Mouse (Mus musculus) forebrain, embryonic 13.5 days (tissue): ENCODE results near the gene Tjap1. TPM values are rescaled to one million over a fixed set of nuclear protein-coding genes. Genes with fewer than 3 reads are reported as not detected.

Experiments
- ATAC-seq: fragments of 200-750 bp; cut with Nextera tagmentation; 2 replicates; pipeline ENCODE4 v1.8.0; 2017
- H3K27ac ChIP-seq: fragments of 300-500 bp; sonication (generic); 2 replicates; pipeline ENCODE4 v1.5.1; 2015; ENCODE audit warnings: inconsistent platforms, mild to moderate bottlenecking, moderate library complexity
- H3K27me3 ChIP-seq: fragments of 300-500 bp; sonication (generic); 2 replicates; pipeline ENCODE4 v1.6.1; 2015; ENCODE audit warnings: mild to moderate bottlenecking, inconsistent platforms
- H3K36me3 ChIP-seq: fragments of 300-500 bp; sonication (generic); 2 replicates; pipeline ENCODE4 v1.6.1; 2015; ENCODE audit warnings: mild to moderate bottlenecking, inconsistent platforms; ENCODE audit not compliant: poor library complexity, severe bottlenecking
- H3K4me1 ChIP-seq: fragments of 300-500 bp; sonication (generic); 2 replicates; pipeline ENCODE4 v1.6.1; 2015; ENCODE audit warnings: inconsistent platforms
- H3K4me2 ChIP-seq: fragments of 300-500 bp; sonication (generic); 2 replicates; pipeline ENCODE4 v1.6.1; 2015; ENCODE audit warnings: inconsistent platforms, mild to moderate bottlenecking, moderate library complexity
- H3K4me3 ChIP-seq: fragments of 300-500 bp; sonication (generic); 2 replicates; pipeline ENCODE4 v1.5.1; 2015; ENCODE audit warnings: mild to moderate bottlenecking, inconsistent platforms
- H3K9ac ChIP-seq: fragments of 300-500 bp; sonication (generic); 2 replicates; pipeline ENCODE4 v1.6.1; 2015; ENCODE audit warnings: mild to moderate bottlenecking, inconsistent platforms
- H3K9me3 ChIP-seq: fragments of 300-500 bp; sonication (generic); replicated peaks from 2 replicates; pipeline ENCODE4 v1.6.1; 2016; ENCODE audit warnings: inconsistent platforms
- WGBS: fragments of 180-500 bp; shearing (Covaris S2); methylation state at CpG from one replicate; pipeline ENCODE4 v1.1.7; 2015; 5-methylcytosine and 5-hydroxymethylcytosine counted together
- polyA plus RNA-seq: library from polyadenylated mRNA; unstranded; fragments of >200 nt; fragmentation: Nextera tagmentation; extraction: Ambion mirVana; gene quantifications from 2 replicates; pipeline ENCODE4 v1.2.1, GENCODE M21; 2015

The Tjap1 gene
- polyA plus RNA-seq, 1 experiment from 2014 or later = 36.9 TPM

- Histone ChIP-seq H3K4me2 (peak within 1 kb of the TSS; percentile 94), H3K27me3 (no peaks in the 10 kb centered on the region), H3K27ac (peak within 1 kb of the TSS; percentile 75), H3K4me3 (peak within 1 kb of the TSS; percentile 79), H3K9me3 (no peaks in the 10 kb centered on the region), H3K4me1 (peaks cover 22% of the 10 kb centered on the region), H3K9ac (peak within 1 kb of the TSS; percentile 97), H3K36me3 (peaks cover 73% of the 10 kb centered on the region)
- WGBS = 1% methylated on average over 53 of the region's 53 CpGs
- ATAC-seq = peak; percentile 95
Measured at GRCm38 (mm10) chr17:46247512-46248188, 35.2 kb downstream of the Tjap1 start, which contains the start of the genes Polr1c and Yipf3. Polr1c (minus strand) TSS chr17:46248054. Yipf3 (plus strand) TSS chr17:46248080.

DNA sequence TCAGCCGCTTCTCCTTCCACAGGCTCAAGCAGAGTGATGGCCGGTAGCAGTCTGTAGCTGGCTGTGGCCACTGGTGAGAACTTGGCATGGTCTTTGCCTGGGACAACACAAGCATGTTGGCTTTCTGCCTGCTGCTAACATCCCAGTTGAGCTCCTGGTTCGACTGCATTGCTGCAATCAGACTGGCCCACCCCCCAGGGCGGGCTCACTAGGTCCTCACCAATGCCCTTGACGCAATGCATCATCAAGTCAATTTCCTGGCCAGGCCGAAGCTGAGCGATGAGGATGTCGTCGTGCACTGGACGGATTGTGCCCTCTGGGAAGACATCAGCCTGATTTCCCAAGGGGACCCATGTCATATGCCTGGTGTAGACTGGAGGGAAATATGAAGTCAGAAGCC is 38.2 kb downstream of the Tjap1 start:
- ATAC-seq = no peak
- Histone ChIP-seq H3K36me3 (peaks cover 73% of the 10 kb centered on the region), H3K9ac (no peak overlapping the region)

DNA sequence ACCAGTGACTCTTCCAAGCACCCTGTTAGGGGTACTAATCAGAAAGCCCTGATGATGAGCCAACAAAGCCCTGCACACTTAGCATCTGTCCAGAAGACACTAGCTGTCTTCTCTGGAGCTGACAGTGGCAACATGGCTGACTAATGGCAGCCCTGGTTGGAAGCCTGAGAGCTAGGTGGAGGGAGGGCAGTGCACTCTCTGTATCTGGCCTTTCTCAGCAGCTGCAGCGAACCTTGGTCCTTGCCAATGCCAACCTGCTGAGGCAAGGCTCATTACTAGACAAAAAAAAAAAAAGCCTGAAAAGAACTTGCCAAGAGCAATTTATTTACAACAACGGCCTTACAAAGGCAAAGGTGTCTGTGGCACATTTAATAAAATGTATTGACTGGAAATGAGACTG is 39.2 kb downstream of the Tjap1 start:
- H3K4me3 ChIP-seq = no peak overlapping the region
- no peak for ATAC-seq
- peaks cover 13% of the 10 kb centered on the region for H3K4me1 ChIP-seq
- no peaks in the 10 kb centered on the region for H3K9me3 ChIP-seq
- H3K27me3 ChIP-seq = no peaks in the 10 kb centered on the region
- no peak overlapping the region; the same call in 1 of the 2 replicates for H3K9ac ChIP-seq
- WGBS = 51% methylated on average over 2 of the region's 2 CpGs
- peaks cover 77% of the 10 kb centered on the region for H3K36me3 ChIP-seq
- H3K4me2 ChIP-seq = no peak overlapping the region
- H3K27ac ChIP-seq = no peak overlapping the region

More for the DNA sequence above, 38.2 kb downstream of the Tjap1 start:
- no peak overlapping the region for H3K4me3 ChIP-seq
- H3K4me1 ChIP-seq = peaks cover 22% of the 10 kb centered on the region
- no peaks in the 10 kb centered on the region for H3K27me3 ChIP-seq
- WGBS = 84% methylated on average over 10 of the region's 10 CpGs
- H3K9me3 ChIP-seq = no peaks in the 10 kb centered on the region
- H3K27ac ChIP-seq = no peak overlapping the region
- H3K4me2 ChIP-seq = no peak overlapping the region

GRCm38 (mm10) chr17:46242993-46243392 is 39.8 kb downstream of the Tjap1 start:
- WGBS = 93% methylated on average over 4 of the region's 4 CpGs
- Histone ChIP-seq H3K27ac (no peak overlapping the region), H3K9me3 (no peaks in the 10 kb centered on the region), H3K27me3 (no peaks in the 10 kb centered on the region), H3K36me3 (peaks cover 83% of the 10 kb centered on the region), H3K9ac (no peak overlapping the region), H3K4me2 (no peak overlapping the region), H3K4me3 (no peak overlapping the region), H3K4me1 (peaks cover 11% of the 10 kb centered on the region)
- ATAC-seq = no peak

DNA sequence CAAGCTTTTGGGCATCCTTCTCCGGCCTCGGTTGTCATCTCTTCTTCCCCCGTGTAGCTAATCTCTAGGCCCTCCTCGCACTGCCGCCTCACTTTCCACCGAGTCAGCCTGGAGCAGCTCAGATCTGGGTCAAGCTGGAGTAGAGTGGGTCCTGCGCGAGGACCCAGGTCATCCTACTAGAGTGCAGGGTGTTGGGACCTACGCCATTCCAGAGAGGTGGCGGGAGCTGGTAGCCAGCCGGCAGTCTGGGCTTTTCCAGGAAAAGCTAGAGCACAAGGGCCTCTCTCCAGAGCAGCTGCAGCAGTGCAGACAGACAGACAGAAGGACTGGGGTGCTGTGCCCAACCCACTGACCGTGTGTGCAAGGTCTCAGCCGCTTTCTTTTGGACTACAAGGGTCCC is 40.6 kb downstream of the Tjap1 start:
- Histone ChIP-seq H3K27ac (no peak overlapping the region), H3K36me3 (peaks cover 89% of the 10 kb centered on the region), H3K4me3 (no peak overlapping the region), H3K27me3 (no peaks in the 10 kb centered on the region), H3K9ac (no peak overlapping the region), H3K4me2 (no peak overlapping the region), H3K4me1 (peaks cover 11% of the 10 kb centered on the region), H3K9me3 (no peaks in the 10 kb centered on the region)
- no peak for ATAC-seq
- WGBS = 87% methylated on average over 13 of the region's 13 CpGs

- 86% methylated on average over 11 of the region's 11 CpGs for WGBS
- no peaks in the 10 kb centered on the region for H3K9me3 ChIP-seq
- no peak overlapping the region for H3K4me2 ChIP-seq
- H3K4me1 ChIP-seq = peaks cover 3% of the 10 kb centered on the region
- no peak overlapping the region for H3K4me3 ChIP-seq
- no peak overlapping the region for H3K27ac ChIP-seq
- H3K36me3 ChIP-seq = peaks cover 97% of the 10 kb centered on the region
- no peaks in the 10 kb centered on the region for H3K27me3 ChIP-seq
- H3K9ac ChIP-seq = no peak overlapping the region
- no peak for ATAC-seq
Measured at GRCm38 (mm10) chr17:46241471-46241870, 41.4 kb downstream of the Tjap1 start.

GRCm38 (mm10) chr17:46239516-46240114 is 43.2 kb downstream of the Tjap1 start:
- Histone ChIP-seq H3K9me3 (no peaks in the 10 kb centered on the region), H3K9ac (no peak overlapping the region), H3K27me3 (no peaks in the 10 kb centered on the region), H3K4me2 (no peak overlapping the region), H3K27ac (no peak overlapping the region), H3K4me1 (no peaks in the 10 kb centered on the region), H3K36me3 (peaks cover 94% of the 10 kb centered on the region), H3K4me3 (no peak overlapping the region)
- 95% methylated on average over 15 of the region's 15 CpGs for WGBS
- no peak for ATAC-seq

DNA sequence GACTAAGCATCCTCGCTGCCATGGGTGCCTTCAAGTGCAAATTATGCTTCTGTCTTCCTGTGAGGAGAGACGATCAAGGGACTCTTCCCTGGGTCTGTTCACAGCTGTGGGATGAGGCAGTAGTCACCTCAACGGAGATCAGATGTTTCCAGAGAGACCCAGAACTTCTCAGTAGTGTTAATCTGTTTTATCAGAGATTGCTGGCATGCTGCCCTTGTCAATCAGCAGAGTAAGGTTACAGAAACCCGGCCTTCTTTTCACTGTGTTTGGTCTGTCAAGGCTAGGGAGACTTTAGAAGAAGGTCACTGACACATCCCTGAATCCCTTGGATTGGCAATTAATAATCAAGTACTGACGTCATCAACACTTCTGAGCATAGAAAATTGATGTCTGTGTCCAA is 45.3 kb downstream of the Tjap1 start:
- Histone ChIP-seq H3K9ac (no peak overlapping the region), H3K36me3 (peaks cover 92% of the 10 kb centered on the region), H3K4me2 (no peak overlapping the region), H3K4me1 (no peaks in the 10 kb centered on the region), H3K4me3 (no peak overlapping the region), H3K27ac (no peak overlapping the region), H3K27me3 (no peaks in the 10 kb centered on the region), H3K9me3 (no peaks in the 10 kb centered on the region)
- no peak for ATAC-seq
- 81% methylated on average over 5 of the region's 5 CpGs for WGBS

- Histone ChIP-seq H3K27me3 (no peaks in the 10 kb centered on the region), H3K9ac (no peak overlapping the region), H3K9me3 (no peaks in the 10 kb centered on the region), H3K4me3 (no peak overlapping the region), H3K4me1 (no peaks in the 10 kb centered on the region), H3K36me3 (peaks cover 91% of the 10 kb centered on the region), H3K4me2 (no peak overlapping the region), H3K27ac (no peak overlapping the region)
- 94% methylated on average over 6 of the region's 6 CpGs for WGBS
- no peak for ATAC-seq
Measured at GRCm38 (mm10) chr17:46237079-46237478, 45.7 kb downstream of the Tjap1 start.

DNA sequence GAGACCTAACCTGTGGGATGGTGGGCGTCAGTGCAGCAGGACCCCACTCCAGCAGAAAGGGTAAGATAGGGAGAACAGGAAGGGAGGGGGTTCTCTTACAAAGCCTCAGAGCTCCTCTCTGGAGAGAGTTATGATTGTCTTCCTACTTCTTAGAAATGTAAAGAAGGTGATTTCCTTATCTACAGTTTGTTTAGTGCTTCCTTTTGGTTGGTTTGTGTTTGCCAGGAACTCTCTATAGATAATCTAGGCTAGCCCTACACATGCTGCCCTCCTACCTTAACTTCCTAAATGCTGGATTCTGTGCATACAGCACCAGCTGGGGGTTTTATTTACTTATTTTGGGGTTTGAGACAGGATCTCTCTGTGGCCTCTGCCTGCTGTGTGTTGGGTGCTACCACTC is 46.8 kb downstream of the Tjap1 start:
- no peak for ATAC-seq
- no peak overlapping the region for H3K9ac ChIP-seq
- H3K4me3 ChIP-seq = no peak overlapping the region
- no peaks in the 10 kb centered on the region for H3K27me3 ChIP-seq
- H3K9me3 ChIP-seq = no peaks in the 10 kb centered on the region
- no peak overlapping the region for H3K27ac ChIP-seq
- no peak overlapping the region for H3K4me2 ChIP-seq
- H3K4me1 ChIP-seq = no peaks in the 10 kb centered on the region
- peaks cover 89% of the 10 kb centered on the region for H3K36me3 ChIP-seq
- 96% methylated on average over 1 of the region's 1 CpGs for WGBS

DNA sequence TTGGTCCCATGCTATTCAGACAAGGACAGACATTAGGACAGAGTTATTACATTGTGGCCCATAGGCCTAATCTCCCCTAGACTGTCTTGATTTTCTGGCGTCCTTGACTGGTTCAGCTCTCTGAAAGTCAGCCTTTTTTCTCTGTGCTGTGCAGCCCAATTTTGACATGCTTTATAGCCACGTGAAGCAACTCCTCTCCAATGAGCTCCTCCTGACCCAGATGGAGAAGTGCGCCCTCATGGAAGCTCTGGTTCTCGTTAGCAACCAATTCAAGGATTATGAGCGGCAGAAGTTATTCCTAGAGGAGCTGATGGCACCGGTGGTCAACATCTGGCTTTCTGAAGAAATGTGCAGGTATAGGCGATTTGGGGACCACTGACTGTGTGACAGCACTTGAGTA is 55.2 kb downstream of the Tjap1 start:
- Histone ChIP-seq H3K4me1 (no peaks in the 10 kb centered on the region), H3K36me3 (peaks cover 97% of the 10 kb centered on the region), H3K4me2 (no peak overlapping the region), H3K27ac (no peak overlapping the region), H3K27me3 (no peaks in the 10 kb centered on the region), H3K9ac (no peak overlapping the region), H3K9me3 (no peaks in the 10 kb centered on the region), H3K4me3 (no peak overlapping the region)
- 89% methylated on average over 7 of the region's 7 CpGs for WGBS
- no peak for ATAC-seq

GRCm38 (mm10) chr17:46221601-46222000 is 61.2 kb downstream of the Tjap1 start:
- no peaks in the 10 kb centered on the region for H3K27me3 ChIP-seq
- WGBS = 85% methylated on average over 3 of the region's 3 CpGs
- no peak for ATAC-seq
- peaks cover 99% of the 10 kb centered on the region for H3K36me3 ChIP-seq
- H3K4me3 ChIP-seq = no peak overlapping the region
- H3K4me1 ChIP-seq = no peaks in the 10 kb centered on the region
- H3K9me3 ChIP-seq = no peaks in the 10 kb centered on the region
- no peak overlapping the region for H3K4me2 ChIP-seq
- H3K9ac ChIP-seq = no peak overlapping the region
- H3K27ac ChIP-seq = no peak overlapping the region
